Mouse (Mus musculus) hindbrain, embryonic 14.5 days (tissue): ENCODE data around the gene Cenpm. TPM values are rescaled to one million over a fixed set of nuclear protein-coding genes. Genes with fewer than 3 reads are reported as not detected.

Source experiments
- ATAC-seq: fragments of 200-750 bp; cut with Nextera tagmentation; 2 replicates; pipeline ENCODE4 v1.8.0; 2017; ENCODE audit warnings: moderate number of reproducible peaks, mild to moderate bottlenecking, moderate TSS enrichment, moderate library complexity; ENCODE audit not compliant: low FRiP score
- DNase-seq: peaks from one replicate; pipeline ENCODE4 v3.0.0-alpha.2; 2015; ENCODE audit warnings: low spot score
- H3K27ac ChIP-seq: fragments of 300-500 bp; sonication (generic); 2 replicates; pipeline ENCODE4 v1.5.1; 2014; ENCODE audit warnings: mild to moderate bottlenecking, moderate library complexity
- H3K27me3 ChIP-seq: fragments of 300-500 bp; sonication (generic); 2 replicates; pipeline ENCODE4 v1.6.1; 2014; ENCODE audit warnings: mild to moderate bottlenecking, low read length, mixed read lengths; ENCODE audit not compliant: control insufficient read depth, insufficient read depth
- H3K36me3 ChIP-seq: fragments of 300-500 bp; sonication (generic); replicated peaks from 2 replicates; pipeline ENCODE4 v1.6.1; 2014; ENCODE audit not compliant: control insufficient read depth, insufficient read depth
- H3K4me1 ChIP-seq: fragments of 300-500 bp; sonication (generic); replicated peaks from 2 replicates; pipeline ENCODE4 v1.6.1; 2014; ENCODE audit warnings: antibody characterized with exemption, low read length, mixed read lengths; ENCODE audit not compliant: control insufficient read depth, insufficient read depth
- H3K4me2 ChIP-seq: fragments of 300-500 bp; sonication (generic); replicated peaks from 2 replicates; pipeline ENCODE4 v1.6.1; 2014; ENCODE audit warnings: mild to moderate bottlenecking, moderate library complexity
- H3K4me3 ChIP-seq: fragments of 300-500 bp; sonication (generic); replicated peaks from 2 replicates; pipeline ENCODE4 v1.5.1; 2014; ENCODE audit warnings: mild to moderate bottlenecking, low read length
- H3K9ac ChIP-seq: fragments of 300-500 bp; sonication (generic); 2 replicates; pipeline ENCODE4 v1.6.1; 2014
- H3K9me3 ChIP-seq: fragments of 300-500 bp; sonication (generic); 2 replicates; pipeline ENCODE4 v1.6.1; 2016; ENCODE audit warnings: low read length; ENCODE audit not compliant: control insufficient read depth
- WGBS: fragments of 180-500 bp; shearing (Covaris S2); extraction: QIAGEN DNeasy Blood & Tissue Kit; methylation state at CpG from one replicate; pipeline ENCODE4 v1.1.7; 2014; 5-methylcytosine and 5-hydroxymethylcytosine counted together
- polyA plus RNA-seq: library from polyadenylated mRNA; unstranded; fragments of >200 nt; fragmentation: Nextera tagmentation; extraction: Ambion mirVana; gene quantifications from 2 replicates; pipeline ENCODE4 v1.2.1, GENCODE M21; 2014

Gene Cenpm
- polyA plus RNA-seq, 1 experiment from 2014 or later = 18.0 TPM

GRCm38 (mm10) chr15:82206365-82207104 lies 38.0 kb downstream of the Cenpm start:
- no peak overlapping the region for H3K4me3 ChIP-seq
- ATAC-seq = peak; percentile 83
- H3K9ac ChIP-seq = 0 out of 2 replicates have a peak overlapping the region, but pooled peaks have one; percentile 20
- no peaks in the 10 kb centered on the region for H3K9me3 ChIP-seq
- no peak overlapping the region for H3K27ac ChIP-seq
- peaks cover 48% of the 10 kb centered on the region for H3K36me3 ChIP-seq
- peak; percentile 60 for DNase-seq
- WGBS = 39% methylated on average over 9 of the region's 9 CpGs
- peaks cover 54% of the 10 kb centered on the region for H3K27me3 ChIP-seq
- peaks cover 19% of the 10 kb centered on the region for H3K4me1 ChIP-seq
- H3K4me2 ChIP-seq = peak overlapping the region; percentile 30; the same call in 1 of the 2 replicates

GRCm38 (mm10) chr15:82204680-82205371 lies 39.7 kb downstream of the Cenpm start:
- Histone ChIP-seq H3K4me3 (no peak overlapping the region), H3K4me2 (no peak overlapping the region), H3K9ac (no peak overlapping the region), H3K36me3 (peaks cover 64% of the 10 kb centered on the region), H3K9me3 (no peaks in the 10 kb centered on the region), H3K27me3 (peaks cover 37% of the 10 kb centered on the region), H3K27ac (no peak overlapping the region), H3K4me1 (peaks cover 19% of the 10 kb centered on the region)
- DNase-seq (no peak), ATAC-seq (no peak)
- 66% methylated on average over 10 of the region's 10 CpGs for WGBS

- H3K4me3 ChIP-seq = no peak overlapping the region
- ATAC-seq = no peak
- no peak overlapping the region for H3K27ac ChIP-seq
These were observed 40.8 kb downstream of the Cenpm start for GRCm38 (mm10) chr15:82203611-82204351.

GRCm38 (mm10) chr15:82203090-82203489 lies 41.5 kb downstream of the Cenpm start:
- H3K27ac ChIP-seq = no peak overlapping the region

More at GRCm38 (mm10) chr15:82203611-82204351, 40.8 kb downstream of the Cenpm start:
- H3K4me1 ChIP-seq = peaks cover 19% of the 10 kb centered on the region
- no peaks in the 10 kb centered on the region for H3K9me3 ChIP-seq
- peaks cover 26% of the 10 kb centered on the region for H3K27me3 ChIP-seq
- WGBS = 65% methylated on average over 20 of the region's 20 CpGs
- DNase-seq = no peak
- H3K9ac ChIP-seq = no peak overlapping the region
- H3K36me3 ChIP-seq = peaks cover 75% of the 10 kb centered on the region
- H3K4me2 ChIP-seq = no peak overlapping the region

GRCm38 (mm10) chr15:82202086-82202485 lies 42.5 kb downstream of the Cenpm start:
- 89% methylated on average over 6 of the region's 6 CpGs for WGBS
- no peak for DNase-seq
- no peak overlapping the region for H3K4me2 ChIP-seq
- H3K4me1 ChIP-seq = peaks cover 13% of the 10 kb centered on the region
- no peaks in the 10 kb centered on the region for H3K9me3 ChIP-seq
- H3K36me3 ChIP-seq = peaks cover 92% of the 10 kb centered on the region
- ATAC-seq = no peak
- no peak overlapping the region for H3K9ac ChIP-seq
- H3K4me3 ChIP-seq = no peak overlapping the region
- H3K27ac ChIP-seq = no peak overlapping the region
- H3K27me3 ChIP-seq = peaks cover 19% of the 10 kb centered on the region

More at GRCm38 (mm10) chr15:82203090-82203489, 41.5 kb downstream of the Cenpm start:
- Histone ChIP-seq H3K4me2 (no peak overlapping the region), H3K9ac (no peak overlapping the region), H3K36me3 (peaks cover 82% of the 10 kb centered on the region), H3K4me3 (no peak overlapping the region), H3K4me1 (peaks cover 19% of the 10 kb centered on the region), H3K9me3 (no peaks in the 10 kb centered on the region), H3K27me3 (peaks cover 21% of the 10 kb centered on the region)
- ATAC-seq (no peak), DNase-seq (no peak)
- 89% methylated on average over 10 of the region's 10 CpGs for WGBS

GRCm38 (mm10) chr15:82199546-82199945 lies 45.0 kb downstream of the Cenpm start:
- H3K4me1 ChIP-seq = no peaks in the 10 kb centered on the region
- DNase-seq (no peak), ATAC-seq (no peak)
- no peak overlapping the region for H3K9ac ChIP-seq
- H3K4me3 ChIP-seq = no peak overlapping the region
- WGBS = 90% methylated on average over 12 of the region's 12 CpGs
- H3K27me3 ChIP-seq = no peaks in the 10 kb centered on the region
- H3K27ac ChIP-seq = no peak overlapping the region
- no peaks in the 10 kb centered on the region for H3K9me3 ChIP-seq
- peaks cover 99% of the 10 kb centered on the region for H3K36me3 ChIP-seq
- no peak overlapping the region for H3K4me2 ChIP-seq

GRCm38 (mm10) chr15:82198342-82198741 lies 46.2 kb downstream of the Cenpm start:
- ATAC-seq (no peak), DNase-seq (no peak)
- H3K27ac ChIP-seq = no peak overlapping the region
- H3K4me2 ChIP-seq = no peak overlapping the region
- no peaks in the 10 kb centered on the region for H3K4me1 ChIP-seq
- H3K9ac ChIP-seq = no peak overlapping the region
- H3K36me3 ChIP-seq = peaks cover 99% of the 10 kb centered on the region
- H3K4me3 ChIP-seq = no peak overlapping the region
- no peaks in the 10 kb centered on the region for H3K9me3 ChIP-seq
- no peaks in the 10 kb centered on the region for H3K27me3 ChIP-seq
- 89% methylated on average over 7 of the region's 7 CpGs for WGBS

- no peak for ATAC-seq
- Histone ChIP-seq H3K9ac (no peak overlapping the region), H3K9me3 (no peaks in the 10 kb centered on the region), H3K27me3 (no peaks in the 10 kb centered on the region), H3K4me1 (no peaks in the 10 kb centered on the region), H3K4me2 (no peak overlapping the region), H3K27ac (no peak overlapping the region), H3K4me3 (no peak overlapping the region), H3K36me3 (peaks cover 99% of the 10 kb centered on the region)
- DNase-seq = no peak
- WGBS = 96% methylated on average over 11 of the region's 11 CpGs
These were observed 46.6 kb downstream of the Cenpm start for GRCm38 (mm10) chr15:82197937-82198336.

- Histone ChIP-seq H3K36me3 (peaks cover 99% of the 10 kb centered on the region), H3K4me2 (no peak overlapping the region), H3K27ac (no peak overlapping the region), H3K4me3 (no peak overlapping the region), H3K4me1 (no peaks in the 10 kb centered on the region), H3K27me3 (no peaks in the 10 kb centered on the region), H3K9ac (no peak overlapping the region), H3K9me3 (no peaks in the 10 kb centered on the region)
- ATAC-seq = no peak
- no peak for DNase-seq
- WGBS = 93% methylated on average over 10 of the region's 10 CpGs
These were observed 47.2 kb downstream of the Cenpm start for GRCm38 (mm10) chr15:82197246-82197750.
